Mouse (Mus musculus) mesoderm, embryonic 11.5 days (tissue): Measurements from ENCODE around the gene Fgb.

ENCODE experiments used
- DNase-seq: peaks from one replicate; pipeline ENCODE4 v3.0.0-alpha.2; 2012; ENCODE audit warnings: low read depth, low spot score

The Fgb gene

DNA sequence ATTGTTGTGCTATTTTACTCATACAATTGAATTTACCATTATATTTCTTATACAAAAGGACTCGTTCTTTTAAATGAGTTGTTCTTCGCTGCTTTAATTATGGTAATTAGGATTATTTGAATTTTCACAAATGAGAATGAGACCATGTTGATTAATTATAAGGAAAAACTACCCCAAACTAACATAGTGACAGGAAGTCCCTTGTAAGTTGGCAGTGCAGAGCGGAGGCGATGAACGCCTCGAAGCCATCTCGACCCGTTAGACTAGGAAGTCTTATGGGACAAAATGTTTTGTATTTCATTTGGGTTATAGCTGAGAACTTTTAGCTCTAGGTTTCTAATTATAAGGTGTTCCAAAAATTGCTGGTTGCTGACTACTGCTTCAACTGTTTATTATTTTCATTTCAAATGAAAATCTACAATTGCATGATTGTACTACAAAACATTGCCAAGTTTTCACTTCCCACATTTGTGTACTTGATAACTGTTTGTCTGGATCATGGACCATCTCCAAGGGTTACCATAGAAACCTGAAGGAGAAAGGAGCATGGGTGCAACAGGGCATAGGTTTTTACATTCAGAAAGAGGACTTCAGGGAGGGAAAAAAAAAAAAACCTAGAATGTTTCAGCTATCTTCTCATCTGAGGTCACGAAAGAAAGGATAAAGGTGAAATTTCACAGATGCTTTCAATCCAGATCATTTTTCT, 22.0 kb downstream of the Fgb start:
- DNase-seq: no peak

DNA sequence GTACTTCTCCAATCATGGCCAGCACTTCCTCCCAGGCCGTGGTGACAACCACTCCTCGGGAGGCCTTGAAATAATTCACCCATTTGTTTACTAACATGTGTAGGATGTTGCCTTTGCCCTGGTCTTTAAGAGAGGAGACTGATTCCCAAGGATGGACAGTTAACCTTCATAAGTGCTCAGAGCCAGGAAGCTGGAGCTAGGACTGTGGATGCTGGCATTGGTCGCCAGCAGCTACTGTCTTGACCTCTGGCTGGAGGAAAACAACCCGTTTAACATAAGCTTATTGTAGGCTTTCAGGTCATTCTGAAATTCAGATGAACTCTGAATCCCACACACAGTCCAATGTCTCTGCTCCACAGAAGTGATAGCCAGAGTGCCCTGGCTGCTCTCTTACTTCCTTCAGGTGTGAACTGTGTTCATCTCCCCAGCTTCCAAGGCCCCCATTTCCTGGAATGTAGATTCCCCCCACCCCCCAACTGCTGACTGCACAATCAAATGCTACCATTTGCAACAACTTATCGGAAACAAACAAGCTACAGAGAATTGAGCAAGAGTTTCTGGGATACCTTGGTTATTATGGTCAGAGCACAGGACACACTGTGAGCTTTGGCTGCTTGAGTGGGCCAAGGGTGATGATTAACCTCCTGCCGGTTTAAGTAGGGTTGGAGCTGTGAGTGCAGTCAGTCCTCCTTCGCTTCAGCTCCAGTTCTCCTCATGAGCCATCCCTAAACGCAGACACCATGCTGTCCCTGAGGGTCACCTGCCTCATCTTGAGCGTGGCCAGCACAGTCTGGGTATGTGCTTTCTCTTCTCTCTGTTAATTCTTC, 24.0 kb downstream of the Fgb start, which contains the start of gene Fga:
TSS of gene Fga (plus strand) at position 602 of the 827 bp plus-strand sequence.
- no peak for DNase-seq

DNA sequence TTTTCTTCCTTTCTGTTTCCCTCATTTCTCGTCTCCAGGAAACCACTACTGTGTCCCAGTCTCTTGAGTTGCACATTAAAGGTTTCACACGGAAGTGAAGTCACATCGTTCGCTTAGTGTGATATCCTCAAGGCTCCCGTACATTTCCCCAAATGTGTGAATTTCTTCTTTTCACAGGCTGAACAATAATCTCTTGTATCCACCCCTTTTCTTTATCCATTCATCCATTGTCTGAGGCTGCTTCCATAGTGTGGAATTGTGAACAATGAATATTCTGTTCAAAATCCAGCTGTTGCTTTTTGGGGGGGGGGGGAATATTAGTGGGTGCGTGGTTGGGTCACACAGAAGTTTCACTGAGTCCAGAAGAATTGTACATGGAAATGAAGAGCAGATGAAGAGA, 24.6 kb downstream of the Fgb start:
- DNase-seq: no peak

DNA sequence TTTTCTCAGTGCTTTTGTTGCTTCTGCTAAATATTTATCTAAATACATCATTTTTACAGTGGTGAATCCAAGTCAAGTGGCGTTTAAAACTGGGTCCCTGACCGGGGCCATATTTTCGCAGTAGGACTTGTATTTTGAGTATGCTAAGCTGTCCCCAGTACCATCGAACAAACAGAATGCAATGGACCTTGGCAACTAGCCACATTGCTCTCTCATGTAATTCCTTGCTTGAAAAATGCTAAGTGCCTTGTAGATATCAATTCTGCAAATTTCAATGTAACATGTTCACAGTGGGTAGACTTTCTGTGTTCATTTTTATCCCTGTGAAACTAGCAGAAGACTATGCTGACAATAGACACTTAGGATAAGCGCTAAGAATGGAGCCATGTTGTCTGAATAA, 28.5 kb downstream of the Fgb start:
- DNase-seq: no peak

DNA sequence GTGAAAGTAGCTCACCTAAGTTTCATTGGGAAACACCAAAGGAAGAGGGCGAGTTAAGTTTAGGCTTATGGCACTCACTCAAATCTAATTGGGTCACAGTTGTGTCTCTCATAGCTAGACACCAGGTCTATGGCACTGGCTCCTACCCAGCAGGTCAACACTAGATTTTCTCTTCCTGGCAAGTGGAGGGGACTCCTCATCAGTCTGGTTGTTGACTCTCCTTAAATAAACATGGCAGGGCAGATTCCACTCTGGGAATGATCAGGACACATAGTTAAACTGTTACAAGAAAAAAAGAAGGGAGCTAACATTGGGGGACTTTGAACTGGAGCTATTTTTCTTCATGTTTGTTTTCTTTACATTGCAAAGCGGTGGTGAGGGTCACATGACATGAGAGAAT, 29.3 kb downstream of the Fgb start:
- DNase-seq: no peak

DNA sequence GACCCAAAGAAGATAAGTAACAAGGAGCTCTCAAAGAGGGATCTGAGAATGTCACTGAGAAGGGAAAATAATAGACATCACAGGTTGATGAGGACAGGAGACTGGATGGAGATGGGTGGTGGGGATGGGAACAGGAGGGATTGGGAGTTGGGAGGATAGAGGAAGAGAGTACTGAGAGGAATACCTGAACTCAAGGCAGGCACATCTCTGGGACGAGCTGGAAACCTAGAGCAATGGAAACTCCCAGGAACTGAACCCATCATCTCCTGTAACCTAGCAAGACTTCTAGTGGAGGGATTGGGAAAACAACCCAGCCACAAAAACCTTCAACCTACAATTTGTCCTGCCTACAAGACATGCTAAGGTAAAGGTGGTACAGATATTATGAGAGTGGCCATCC, 33.4 kb downstream of the Fgb start:
- DNase-seq: no peak

DNA sequence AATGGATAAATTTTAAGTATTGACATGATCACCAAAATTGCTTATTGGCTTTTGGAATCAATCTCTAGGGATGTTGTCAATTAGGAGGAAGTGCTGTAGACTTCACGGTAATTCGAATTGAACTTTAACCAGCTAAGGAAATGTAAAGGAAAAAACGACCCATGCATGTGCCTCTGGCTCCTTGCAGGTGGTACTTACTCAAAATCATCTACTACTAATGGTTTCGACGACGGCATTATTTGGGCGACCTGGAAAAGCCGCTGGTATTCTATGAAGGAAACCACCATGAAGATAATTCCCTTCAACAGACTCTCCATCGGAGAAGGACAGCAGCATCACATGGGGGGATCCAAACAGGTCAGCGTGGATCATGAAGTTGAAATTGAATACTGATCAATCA, 35.7 kb downstream of the Fgb start:
- DNase-seq: no peak

DNA sequence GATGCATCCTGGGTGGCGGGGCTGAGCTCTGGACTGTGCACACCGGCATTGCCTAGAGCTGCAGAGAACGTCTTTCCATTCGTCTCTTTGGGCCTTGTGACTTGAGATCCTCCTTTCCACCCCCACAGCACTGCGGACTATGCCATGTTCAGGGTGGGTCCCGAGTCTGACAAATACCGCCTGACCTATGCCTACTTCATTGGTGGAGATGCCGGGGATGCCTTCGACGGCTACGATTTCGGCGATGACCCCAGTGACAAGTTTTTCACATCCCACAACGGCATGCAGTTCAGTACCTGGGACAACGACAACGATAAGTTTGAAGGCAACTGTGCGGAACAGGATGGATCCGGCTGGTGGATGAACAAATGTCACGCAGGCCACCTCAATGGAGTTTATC, 37.0 kb downstream of the Fgb start:
- no peak for DNase-seq

DNA sequence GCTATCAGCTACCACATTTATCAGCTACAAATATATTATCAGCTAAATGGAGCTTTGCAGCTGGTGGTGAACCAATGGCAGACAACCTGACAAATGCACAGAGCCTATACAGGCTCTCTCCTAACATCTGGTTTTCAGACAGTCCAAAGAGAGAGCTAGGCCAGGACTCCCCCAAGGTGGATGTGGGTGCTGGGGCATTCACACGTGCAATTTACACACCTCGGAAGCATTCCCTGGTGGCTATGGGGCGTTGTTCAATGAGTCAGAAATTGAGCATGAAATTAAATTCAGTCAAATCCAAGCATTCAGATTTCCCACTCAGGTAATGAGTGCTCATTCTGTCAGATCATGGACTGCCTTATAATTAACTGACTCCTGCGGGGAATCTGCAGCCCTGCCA, 38.1 kb downstream of the Fgb start:
- DNase-seq: no peak

DNA sequence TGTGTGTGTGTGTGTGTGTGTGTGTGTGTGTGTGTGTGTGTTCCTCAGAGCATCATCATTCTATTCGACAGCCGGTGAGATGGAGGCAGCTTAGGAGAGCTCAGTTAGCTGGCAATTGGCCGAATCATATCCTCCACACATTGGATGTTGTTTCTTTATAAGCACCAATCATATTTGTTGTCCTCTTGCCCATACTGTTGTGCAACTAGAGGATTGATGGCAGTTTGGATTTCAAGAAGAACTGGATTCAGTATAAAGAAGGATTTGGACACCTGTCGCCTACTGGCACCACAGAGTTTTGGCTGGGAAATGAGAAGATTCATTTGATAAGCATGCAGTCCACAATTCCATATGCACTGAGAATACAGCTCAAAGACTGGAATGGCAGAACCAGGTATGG, 38.5 kb downstream of the Fgb start:
- no peak for DNase-seq

DNA sequence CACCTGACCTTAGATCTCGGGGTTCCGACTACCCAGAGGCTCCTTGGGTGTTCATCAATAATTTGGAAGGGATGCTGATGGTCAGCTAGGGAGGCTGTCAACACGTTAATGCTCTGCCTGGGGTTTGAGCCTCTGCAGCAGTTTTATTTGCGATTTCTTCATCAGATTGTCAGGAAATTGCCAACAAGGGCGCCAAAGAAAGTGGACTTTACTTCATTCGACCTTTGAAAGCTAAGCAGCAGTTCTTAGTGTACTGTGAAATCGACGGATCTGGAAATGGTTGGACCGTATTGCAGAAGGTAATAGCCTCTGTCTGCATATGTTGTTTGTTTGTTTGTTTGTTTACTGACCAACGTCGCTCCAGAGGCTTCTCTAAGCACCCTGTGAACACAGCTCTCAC, 39.4 kb downstream of the Fgb start:
- no peak for DNase-seq

DNA sequence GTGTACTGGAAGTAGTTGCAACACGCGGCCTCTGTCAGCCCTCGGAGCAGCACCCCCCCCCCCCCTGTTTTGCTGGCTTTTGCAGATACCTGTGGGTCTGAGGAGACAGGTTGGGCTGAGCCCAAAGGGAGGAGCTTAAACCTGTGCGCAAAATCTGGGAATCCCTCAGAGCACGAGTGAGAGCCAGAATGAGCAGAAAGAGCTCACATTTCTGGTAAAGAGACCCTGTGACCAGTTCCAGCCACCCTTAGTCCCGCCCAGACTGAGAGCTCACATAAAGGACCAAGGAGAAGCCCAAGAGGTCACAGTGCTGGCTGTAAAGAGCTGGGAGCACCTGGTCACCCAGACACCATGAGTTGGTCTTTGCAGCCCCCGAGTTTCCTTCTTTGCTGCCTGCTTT, 42.1 kb downstream of the Fgb start, which contains the start of gene Fgg:
TSS of gene Fgg (plus strand) at position 168 of the 400 bp plus-strand sequence.
- no peak for DNase-seq

DNA sequence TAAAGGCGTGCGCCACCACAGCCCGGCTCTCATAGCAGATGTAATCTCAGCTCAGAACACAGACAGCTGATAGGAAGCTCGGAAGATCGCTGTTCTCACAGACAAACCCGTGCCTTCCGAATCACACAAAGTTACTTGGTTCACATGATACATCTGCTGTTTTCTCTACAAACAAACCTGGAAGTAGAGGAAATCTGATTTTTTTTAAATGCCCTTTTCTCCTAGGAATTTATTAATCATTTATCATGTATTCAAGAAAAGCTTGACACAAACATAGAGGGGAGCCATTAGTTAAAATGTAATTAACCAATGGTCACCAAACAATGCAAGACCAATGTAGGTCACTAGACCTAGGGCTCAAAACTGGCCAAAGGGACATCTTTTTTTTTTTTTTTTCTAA, 44.9 kb downstream of the Fgb start:
- no peak for DNase-seq

DNA sequence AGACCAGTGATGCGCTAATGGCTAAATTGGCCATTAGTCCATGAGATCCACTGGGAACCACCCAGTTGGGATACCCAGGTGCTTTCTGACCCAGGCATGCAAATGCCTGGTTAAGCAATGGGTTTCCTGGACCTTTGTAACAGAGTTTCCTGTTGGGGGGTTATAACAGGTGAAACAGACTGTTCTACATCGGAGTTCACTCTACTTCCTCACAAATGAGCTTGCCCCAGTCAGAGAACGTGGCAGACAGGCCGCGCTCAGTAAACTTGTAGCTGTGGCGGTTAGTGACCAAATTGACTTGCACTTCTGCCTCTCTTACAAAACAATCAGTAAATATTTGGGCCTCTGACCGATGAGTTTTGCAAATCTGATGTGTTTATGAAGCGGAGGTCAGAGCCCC, 46.6 kb downstream of the Fgb start:
- DNase-seq: no peak

DNA sequence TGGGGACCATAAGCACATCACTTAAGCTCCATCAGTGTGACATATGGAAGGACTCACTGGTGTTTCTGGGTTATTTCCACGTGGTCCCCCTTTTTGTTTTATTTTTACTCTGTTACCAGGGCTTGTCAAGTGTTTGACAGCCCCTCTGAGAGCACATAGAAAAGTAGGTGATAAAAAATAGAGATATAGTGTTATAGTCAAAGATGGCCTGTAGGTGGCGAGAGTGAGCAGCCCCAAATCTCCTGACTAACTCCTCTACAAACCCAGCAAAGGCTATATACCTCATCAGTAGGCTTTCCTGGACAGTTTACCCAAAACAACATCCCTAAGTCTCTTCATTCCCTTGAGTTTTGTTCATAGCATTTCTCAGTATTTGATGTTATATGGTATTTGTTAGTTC, 47.5 kb downstream of the Fgb start:
- peak; percentile 66 for DNase-seq

DNA sequence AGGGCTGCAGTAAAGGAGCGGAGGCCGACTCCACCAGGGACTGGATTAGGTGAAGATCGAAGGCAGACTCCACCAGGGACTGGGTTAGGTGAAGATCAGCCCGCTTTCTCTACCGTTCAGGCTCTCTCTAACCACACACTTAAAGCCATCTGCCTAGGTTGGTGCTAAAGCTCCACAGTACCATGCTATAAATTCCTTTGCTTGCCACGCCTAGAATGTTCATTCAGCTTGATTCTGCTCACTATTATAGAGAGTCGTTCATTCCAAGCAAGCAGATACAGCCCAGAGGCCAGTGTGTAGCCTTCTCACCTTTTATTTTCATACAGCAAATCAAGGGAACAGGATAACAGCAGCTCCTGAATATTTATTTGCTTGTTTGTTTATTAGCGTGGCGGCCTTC, 49.7 kb downstream of the Fgb start:
- DNase-seq: no peak

DNA sequence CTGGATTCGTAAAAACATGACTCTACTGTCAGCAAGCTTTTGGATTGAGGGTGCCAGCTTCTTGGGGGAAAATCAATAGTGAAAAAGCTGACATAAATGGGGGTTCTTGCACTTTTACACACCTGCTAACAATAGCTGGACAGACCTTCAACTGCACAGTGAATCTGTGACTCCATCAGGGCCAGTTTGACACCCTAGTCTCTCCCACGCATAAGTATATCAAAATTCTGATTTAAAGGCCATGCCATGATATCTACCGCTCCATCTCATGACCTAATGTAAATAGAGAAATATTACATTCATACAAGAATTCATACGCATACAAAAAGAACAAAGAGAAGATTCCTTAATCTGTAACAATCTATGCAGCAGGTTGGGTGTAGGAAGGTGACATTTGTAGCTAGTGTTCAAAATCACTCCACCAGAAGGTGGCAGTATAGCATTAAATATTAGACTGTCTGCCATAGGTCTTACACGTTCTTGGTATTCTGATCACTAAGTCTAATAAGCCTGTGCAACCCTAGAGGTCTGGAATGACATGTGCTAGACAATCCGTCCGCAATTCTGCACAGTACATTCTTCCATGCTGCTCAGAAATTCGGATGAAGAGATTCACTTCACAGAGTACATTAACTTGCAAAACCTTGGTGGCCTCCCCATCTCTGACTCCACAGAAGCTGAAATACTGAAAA, 50.7 kb downstream of the Fgb start:
- DNase-seq: peak; percentile 78

DNA sequence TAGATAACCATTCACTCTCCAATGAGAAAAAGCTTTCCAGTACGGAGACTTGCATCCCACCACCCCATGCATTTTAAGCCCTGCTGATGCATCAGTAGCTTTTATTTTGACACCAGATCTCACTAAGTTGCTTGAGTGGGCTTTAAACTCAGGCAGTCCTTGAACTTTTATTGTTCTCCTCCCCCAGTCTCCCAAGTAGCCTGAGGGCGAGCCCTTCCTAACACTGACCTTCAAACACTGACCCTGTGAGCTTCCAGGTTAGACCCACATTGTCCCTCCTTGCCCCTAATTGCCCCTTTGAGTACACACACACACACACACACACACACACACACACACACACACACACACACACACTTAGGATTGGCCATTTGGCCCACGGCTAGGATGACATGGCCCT, 53.0 kb downstream of the Fgb start:
- DNase-seq: no peak

DNA sequence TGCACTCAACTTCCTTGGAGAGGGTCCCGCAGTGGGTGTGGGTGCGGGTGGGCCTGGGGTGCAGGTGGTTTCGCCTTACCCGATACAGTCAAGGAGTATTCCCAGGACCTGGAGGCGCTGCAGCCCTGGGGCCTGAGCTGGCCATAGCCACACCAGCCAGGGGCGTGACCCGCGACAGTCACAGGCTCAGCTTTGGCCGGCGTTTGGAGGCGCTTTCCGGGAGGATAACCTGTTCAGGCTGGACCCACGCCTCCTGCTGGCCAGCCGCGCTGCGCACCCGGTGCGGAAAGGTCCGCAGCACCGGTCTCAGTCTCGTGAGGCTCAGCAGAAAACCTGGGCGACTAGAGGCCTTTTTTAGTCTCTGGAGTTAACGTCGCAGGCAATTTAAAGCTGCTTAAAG, 54.3 kb downstream of the Fgb start:
- peak; percentile 79 for DNase-seq

DNA sequence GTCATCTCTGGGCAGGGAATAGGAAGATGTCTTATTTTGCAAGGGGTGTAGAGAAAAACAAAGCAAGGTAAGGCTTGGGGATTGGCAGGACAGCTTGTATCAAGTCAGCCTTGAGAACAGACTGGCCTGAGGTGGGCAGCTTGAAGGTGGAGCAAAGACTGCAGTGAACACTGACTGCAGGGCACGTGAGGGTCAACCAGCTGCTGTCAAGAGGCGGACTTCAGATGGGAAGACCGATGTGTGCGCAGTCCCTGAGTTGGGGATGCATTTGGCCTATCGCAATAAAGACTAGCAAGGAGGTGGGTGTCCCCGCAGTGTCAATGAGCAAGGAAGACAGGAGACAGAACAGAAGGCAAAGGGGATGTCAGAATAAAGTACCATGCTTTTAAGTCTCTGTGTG, 56.7 kb downstream of the Fgb start:
- DNase-seq: no peak

DNA sequence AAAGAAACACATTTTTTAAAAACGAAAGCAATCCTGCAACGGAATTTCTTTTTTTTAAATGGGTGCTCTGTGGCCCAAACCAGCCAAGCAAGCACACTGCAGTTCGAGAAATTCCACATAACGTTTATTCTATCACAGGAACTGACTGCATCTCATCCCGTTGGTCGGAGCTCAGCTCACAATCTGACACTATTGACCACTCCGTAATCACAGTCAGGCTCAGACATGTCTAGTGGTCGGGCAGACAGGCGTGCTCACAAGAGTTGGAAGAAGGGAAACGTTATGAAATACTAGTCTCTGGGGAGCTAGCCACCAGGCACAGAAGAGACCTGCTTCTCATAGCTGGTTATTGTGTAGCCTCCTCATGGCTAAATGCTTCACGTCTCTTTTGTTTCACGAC, 57.7 kb downstream of the Fgb start:
- no peak for DNase-seq
